Mouse (Mus musculus) Patski (cell line): ENCODE results near the gene Sncb. TPM values are rescaled to one million over a fixed set of nuclear protein-coding genes. Genes with fewer than 3 reads are reported as not detected.
A peak's percentile ranks its signal among the peaks of the same experiment; 100 is the strongest.

Experiments
- ATAC-seq: fragments of 100-300 bp; one replicate; pipeline ENCODE4 v1.8.0; 2021
- CTCF ChIA-PET: fragments of 350-600 bp; sonication (Branson Sonifier 250); formaldehyde crosslinking; loops from one replicate; lab custom pipeline; 2022; ENCODE audit warnings: inconsistent platforms; lab: Charles Lee
- POLR2A ChIA-PET: fragments of 350-600 bp; sonication (Branson Sonifier 250); formaldehyde crosslinking; loops from one replicate; lab custom pipeline; 2022; ENCODE audit warnings: antibody characterized with exemption, inconsistent platforms; lab: Charles Lee
- DNase-seq: peaks from one replicate; pipeline ENCODE4 v3.0.0-alpha.2; 2011; ENCODE audit warnings: low read depth, low spot score
- H3K27me3 ChIP-seq: fragments of 371-371 bp; one replicate; pipeline ENCODE4 v1.5.1; 2021
- CTCF ChIP-seq: fragments of 100-300 bp; IDR thresholded peaks from one replicate; pipeline ENCODE4 v1.5.1; 2021
- in situ Hi-C: fragments of 300-500 bp; cut with MboI; formaldehyde crosslinking; loops from 3 replicates; pipeline ENCODE4 v1.11.1; 2018; ENCODE audit warnings: low pct_unique_long_range_greater_than_20kb, mixed read lengths
- polyA plus RNA-seq: library from polyadenylated mRNA; unstranded; gene quantifications from one replicate; pipeline ENCODE4 v1.2.3, GENCODE M21; 2021

The Sncb gene
- polyA plus RNA-seq, 1 experiment from 2014 or later, result not detected

- ChIA-PET POLR2A (interaction anchor here (0.6 kb wide), 1 partner anchor 140 kb away, joined by 4 read pairs; no protein-coding TSS in a partner anchor), CTCF (no interaction called here)
- DNase-seq (no peak), ATAC-seq (no peak)
- H3K27me3 ChIP-seq, result peaks cover 24% of the 10 kb centered on the region
- no peak for TF ChIP-seq CTCF
- in situ Hi-C loops, result no loop called here
Observed at GRCm38 (mm10) chr13:54757093-54757830, 9.1 kb downstream of the Sncb start.

DNA sequence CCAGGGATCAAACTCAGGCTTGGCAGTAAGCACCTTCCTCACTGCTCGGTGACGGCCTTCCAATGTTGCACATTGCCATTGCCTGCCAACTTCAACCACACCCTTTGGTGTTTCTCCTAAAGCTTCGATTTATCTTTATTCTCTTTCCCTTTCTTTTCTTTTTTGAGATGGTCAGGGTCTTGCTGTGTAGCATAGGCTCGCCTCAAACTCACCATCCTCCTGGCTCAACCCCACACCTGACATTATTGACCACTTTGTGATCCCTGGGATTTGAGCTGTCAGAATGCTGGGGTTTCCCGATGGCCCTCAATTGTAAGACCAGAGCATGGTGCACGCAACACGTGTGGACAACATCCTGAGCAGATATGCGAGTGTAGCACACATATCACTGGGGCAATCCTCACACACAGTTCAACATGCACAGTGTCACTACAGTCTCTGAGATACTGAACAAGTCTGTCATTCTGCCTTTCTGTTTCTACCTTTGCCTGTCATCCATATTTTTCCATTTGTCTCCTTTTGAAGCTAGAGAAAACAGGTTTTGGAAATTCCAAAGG lies 10.2 kb downstream of the Sncb start:
- ChIA-PET POLR2A (interaction anchor here (1.5 kb wide), 1 partner anchor 9 kb away, joined by 3 read pairs; no protein-coding TSS in a partner anchor), CTCF (no interaction called here)
- no peak for TF ChIP-seq CTCF
- DNase-seq, result no peak
- in situ Hi-C loops, result no loop called here
- no peak for ATAC-seq
- H3K27me3 ChIP-seq, result peaks cover 19% of the 10 kb centered on the region

DNA sequence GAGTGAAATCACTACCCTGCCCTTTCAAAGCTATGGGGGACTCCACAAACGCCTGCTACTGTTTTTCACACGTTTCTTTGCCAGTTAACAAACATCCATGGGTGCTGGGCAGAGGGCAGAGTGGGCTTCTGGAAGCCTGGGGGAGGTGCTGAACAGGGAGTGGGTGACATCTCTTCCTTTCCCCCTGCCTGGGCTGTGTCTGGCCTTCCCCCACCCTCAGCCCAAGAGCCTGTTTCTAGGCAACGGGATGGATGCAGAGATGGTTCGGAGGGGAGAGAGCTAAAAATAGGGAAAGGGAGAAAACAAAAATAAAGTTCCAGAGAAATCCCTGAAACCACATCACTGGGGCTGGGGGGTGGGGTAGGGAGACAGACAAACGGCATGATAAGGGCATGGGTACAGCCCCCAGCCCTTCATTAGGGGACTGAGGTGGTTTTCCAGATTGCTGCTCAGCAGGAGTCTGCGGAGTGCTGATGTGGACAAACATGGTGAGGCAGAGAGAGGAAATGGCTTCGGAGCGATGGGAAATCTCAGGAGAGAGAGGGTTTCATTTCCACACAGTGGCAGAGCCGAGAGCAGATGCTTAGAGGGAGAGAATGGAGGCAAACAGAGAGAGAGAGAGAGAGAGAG lies 11.1 kb downstream of the Sncb start:
- POLR2A ChIA-PET, result interaction anchor here (1.5 kb wide), 1 partner anchor 10 kb away, joined by 3 read pairs; no protein-coding TSS in a partner anchor
- in situ Hi-C loops, result no loop called here
- no peak for TF ChIP-seq CTCF
- DNase-seq (no peak), ATAC-seq (no peak)
- H3K27me3 ChIP-seq, result peaks cover 19% of the 10 kb centered on the region
- CTCF ChIA-PET, result no interaction called here

GRCm38 (mm10) chr13:54754169-54755080 lies 12.0 kb downstream of the Sncb start:
- CTCF ChIA-PET, result no interaction called here
- POLR2A ChIA-PET, result no interaction called here
- in situ Hi-C loops, result no loop called here

DNA sequence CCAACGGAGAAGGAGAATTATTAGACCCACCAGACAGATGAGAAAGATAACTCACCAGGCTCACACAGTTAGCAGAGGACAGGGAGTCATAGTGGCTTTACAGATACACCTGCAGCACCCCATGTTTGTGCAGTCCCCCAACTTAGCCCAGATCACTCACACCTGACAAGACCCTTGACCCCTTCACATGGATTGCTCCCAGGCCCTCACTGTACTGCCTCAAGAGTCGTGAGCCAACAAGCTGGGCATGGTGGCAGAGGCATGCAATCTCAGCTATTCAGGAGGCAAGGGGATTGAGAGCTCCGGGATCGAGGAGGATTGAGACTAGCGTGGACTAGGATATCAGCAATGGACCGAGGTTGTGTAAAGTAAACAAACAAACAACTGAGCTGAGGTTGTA lies 12.7 kb downstream of the Sncb start:
- DNase-seq (no peak), ATAC-seq (no peak)
- in situ Hi-C loops, result no loop called here
- POLR2A ChIA-PET, result no interaction called here
- H3K27me3 ChIP-seq, result peaks cover 11% of the 10 kb centered on the region
- TF ChIP-seq CTCF, result no peak
- CTCF ChIA-PET, result no interaction called here

More at GRCm38 (mm10) chr13:54754169-54755080, 12.0 kb downstream of the Sncb start:
- H3K27me3 ChIP-seq, result peaks cover 12% of the 10 kb centered on the region
- TF ChIP-seq CTCF, result no peak
- DNase-seq (no peak), ATAC-seq (no peak)

- ChIA-PET POLR2A (no interaction called here), CTCF (no interaction called here)
- peaks cover 16% of the 10 kb centered on the region for H3K27me3 ChIP-seq
- ATAC-seq, result no peak
- no peak for TF ChIP-seq CTCF
- in situ Hi-C loops, result no loop called here
- no peak for DNase-seq
Observed at GRCm38 (mm10) chr13:54752656-54753055, 13.7 kb downstream of the Sncb start.

- H3K27me3 ChIP-seq, result peaks cover 19% of the 10 kb centered on the region
- POLR2A ChIA-PET, result no interaction called here
- in situ Hi-C loops, result no loop called here
- CTCF ChIA-PET, result no interaction called here
- DNase-seq, result no peak
- no peak for TF ChIP-seq CTCF
- ATAC-seq, result no peak
Observed at GRCm38 (mm10) chr13:54750699-54751098, 15.7 kb downstream of the Sncb start.

DNA sequence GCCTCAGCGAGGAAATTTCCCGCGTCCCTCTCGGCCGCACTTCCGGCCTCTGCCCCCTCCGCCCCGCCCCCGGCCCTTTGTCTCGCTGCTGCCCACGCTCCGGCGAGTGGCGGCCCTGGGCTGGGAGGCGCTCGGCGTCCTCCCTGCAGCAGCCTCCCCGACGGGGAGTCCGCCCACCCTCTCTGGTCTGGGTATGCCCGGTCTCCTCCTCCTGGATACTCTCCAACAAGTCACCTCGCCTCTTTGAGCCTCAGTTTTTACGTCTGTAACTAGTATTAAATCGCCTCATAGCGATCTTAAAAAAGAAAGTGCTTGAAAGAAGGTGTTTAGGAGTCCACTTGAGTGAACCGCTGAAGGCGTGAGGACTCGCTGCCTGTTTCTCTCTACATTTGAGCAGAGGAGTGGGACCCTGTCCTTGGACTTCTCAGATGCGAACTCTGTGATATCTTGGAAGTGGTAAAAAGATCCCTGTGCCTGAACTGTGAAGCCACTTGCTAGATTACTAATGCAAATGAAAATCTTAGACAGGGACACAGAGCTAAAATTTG lies 16.5 kb downstream of the Sncb start, which contains the start of gene Gprin1:
Gene Gprin1, minus strand, starts transcription at position 11 of the 548 bp plus-strand sequence.
- ChIA-PET CTCF (no interaction called here), POLR2A (no interaction called here)
- in situ Hi-C loops, result no loop called here
- TF ChIP-seq CTCF, result no peak
- peaks cover 21% of the 10 kb centered on the region for H3K27me3 ChIP-seq
- no peak for ATAC-seq
- DNase-seq, result no peak

- no peak for TF ChIP-seq CTCF
Observed at GRCm38 (mm10) chr13:54749061-54749863, 17.1 kb downstream of the Sncb start.

More at GRCm38 (mm10) chr13:54749061-54749863, 17.1 kb downstream of the Sncb start:
- DNase-seq (no peak), ATAC-seq (peak; percentile 33)
- ChIA-PET CTCF (no interaction called here), POLR2A (no interaction called here)
- peaks cover 21% of the 10 kb centered on the region for H3K27me3 ChIP-seq
- in situ Hi-C loops, result no loop called here
